Mouse (Mus musculus) small intestine, adult 2 months (tissue): ENCODE measurements at regions not wholly inside any gene's neighbourhood (a gene's known extent, or its start where the extent isn't known, plus 50 kb on each side); places are given as distances from the start of the nearest gene placed in this dataset.

Experiments used
- CTCF ChIP-seq: fragments of 200-500 bp; IDR thresholded peaks from 2 replicates; pipeline ENCODE4 v1.5.1; 2012; ENCODE audit warnings: low read depth, mild to moderate bottlenecking, control low read depth, inconsistent platforms, low read length, moderate library complexity, mixed read lengths; ENCODE audit not compliant: insufficient replicate concordance, insufficient read length; ENCODE audit errors: extremely low read depth
- POLR2A ChIP-seq: fragments of 200-500 bp; IDR thresholded peaks from 2 replicates; pipeline ENCODE4 v1.6.1; 2012; ENCODE audit warnings: low read depth, mild to moderate bottlenecking, control low read depth, inconsistent platforms, low read length, moderate library complexity

- TF ChIP-seq POLR2A = no peak
- no peak for TF ChIP-seq CTCF
Measured at GRCm38 (mm10) chr17:82731561-82731960, 483.5 kb upstream of the Pkdcc start.
